Mouse (Mus musculus) left cerebral cortex, postnatal 14 days (tissue): ENCODE data around the gene Rfx7. TPM values are rescaled to one million over a fixed set of nuclear protein-coding genes. Genes with fewer than 3 reads are reported as not detected.
A peak's percentile ranks its signal among the peaks of the same experiment; 100 is the strongest.
"Not testable (repeated sequence)": the region's sequence is repeated elsewhere in the genome, so short reads cannot be mapped to it uniquely, and the experiment has no call there.

Experiments used
- DNase-seq, 2 experiments: peaks; one replicate each; pipeline ENCODE4 v3.0.0; 2021 to 2022; ENCODE audit warnings: low spot score in 2 of 2, mixed read lengths in 1 of 2
- intact Hi-C: fragments of 180-260 bp; cut with DNase I; formaldehyde crosslinking; loops from one replicate; pipeline ENCODE4 v1.15.1; 2025
- total RNA-seq, 2 experiments: library from RNA; stranded (reverse); gene quantifications; 2 replicates each; pipeline ENCODE4 v1.2.3; 2021

The Rfx7 gene
- total RNA-seq, 2 experiments from 2014 or later, result 28.6 to 29.5 TPM

- DNase-seq, result peak; percentile 53 to 75
- intact Hi-C loops, result no loop called here
Measured at GRCm38 (mm10) chr9:72628591-72628990, 96.6 kb downstream of the Rfx7 start.

GRCm38 (mm10) chr9:72632198-72632597 lies 100.2 kb downstream of the Rfx7 start:
- no peak for DNase-seq
- intact Hi-C loops, result no loop called here

- peak in 1 of 2 experiments; percentile 32 for DNase-seq
- intact Hi-C loops, result loop anchor here (2.0 kb wide), 1 partner anchor 38 kb away; no protein-coding TSS in a partner anchor
Measured at GRCm38 (mm10) chr9:72635134-72635533, 103.1 kb downstream of the Rfx7 start.

GRCm38 (mm10) chr9:72636547-72636946 lies 104.5 kb downstream of the Rfx7 start:
- intact Hi-C loops, result no loop called here
- DNase-seq, result no peak

GRCm38 (mm10) chr9:72637243-72637642 lies 105.2 kb downstream of the Rfx7 start:
- intact Hi-C loops, result no loop called here

GRCm38 (mm10) chr9:72638951-72639842 lies 107.2 kb downstream of the Rfx7 start:
- intact Hi-C loops, result no loop called here
- DNase-seq, result no peak

More at GRCm38 (mm10) chr9:72637243-72637642, 105.2 kb downstream of the Rfx7 start:
- DNase-seq, result no peak

GRCm38 (mm10) chr9:72639843-72640621 lies 108.0 kb downstream of the Rfx7 start:
- intact Hi-C loops, result no loop called here
- peak; percentile 42 to 74 for DNase-seq

- DNase-seq, result no peak
- intact Hi-C loops, result no loop called here
Measured at GRCm38 (mm10) chr9:72640642-72641041, 108.6 kb downstream of the Rfx7 start.

GRCm38 (mm10) chr9:72641093-72641680 lies 109.1 kb downstream of the Rfx7 start:
- DNase-seq, result no peak
- intact Hi-C loops, result no loop called here

- intact Hi-C loops, DNase-seq: not testable (repeated sequence)
Measured at GRCm38 (mm10) chr9:72642756-72643447, 110.9 kb downstream of the Rfx7 start.

- no peak for DNase-seq
- intact Hi-C loops, result no loop called here
Measured at GRCm38 (mm10) chr9:72643651-72644417, 111.8 kb downstream of the Rfx7 start.

GRCm38 (mm10) chr9:72644418-72645110 lies 112.5 kb downstream of the Rfx7 start:
- no peak for DNase-seq
- intact Hi-C loops, result no loop called here

- intact Hi-C loops, result no loop called here
- no peak for DNase-seq
Measured at GRCm38 (mm10) chr9:72649781-72650180, 117.7 kb downstream of the Rfx7 start.

GRCm38 (mm10) chr9:72652961-72653360 lies 120.9 kb downstream of the Rfx7 start:
- DNase-seq, result no peak
- intact Hi-C loops, result no loop called here

- intact Hi-C loops, result no loop called here
- no peak for DNase-seq
Measured at GRCm38 (mm10) chr9:72653533-72653932, 121.5 kb downstream of the Rfx7 start.

- peak in 1 of 2 experiments; percentile 49 for DNase-seq
- intact Hi-C loops, result no loop called here
Measured at GRCm38 (mm10) chr9:72654593-72655242, 122.7 kb downstream of the Rfx7 start.

GRCm38 (mm10) chr9:72655602-72656001 lies 123.6 kb downstream of the Rfx7 start:
- no peak for DNase-seq
- intact Hi-C loops, result no loop called here

- no peak for DNase-seq
- intact Hi-C loops, result no loop called here
Measured at GRCm38 (mm10) chr9:72656491-72656890, 124.5 kb downstream of the Rfx7 start.
